Mouse (Mus musculus) midbrain, embryonic 15.5 days (tissue): ENCODE measurements around the gene Gpcpd1. TPM values are rescaled to one million over a fixed set of nuclear protein-coding genes. Genes with fewer than 3 reads are reported as not detected.
A peak's percentile ranks its signal among the peaks of the same experiment; 100 is the strongest.

ENCODE experiments used
- ATAC-seq: fragments of 200-750 bp; cut with Nextera tagmentation; replicated peaks from 2 replicates; pipeline ENCODE4 v1.8.0; 2017; ENCODE audit warnings: moderate TSS enrichment
- H3K27ac ChIP-seq: fragments of 300-500 bp; sonication (generic); 2 replicates; pipeline ENCODE4 v1.5.1; 2015; ENCODE audit warnings: mild to moderate bottlenecking, inconsistent platforms
- H3K27me3 ChIP-seq: fragments of 300-500 bp; sonication (generic); replicated peaks from 2 replicates; pipeline ENCODE4 v1.6.1; 2015; ENCODE audit warnings: inconsistent platforms
- H3K36me3 ChIP-seq: fragments of 300-500 bp; sonication (generic); replicated peaks from 2 replicates; pipeline ENCODE4 v1.6.1; 2015; ENCODE audit warnings: inconsistent platforms
- H3K4me1 ChIP-seq: fragments of 300-500 bp; sonication (generic); 2 replicates; pipeline ENCODE4 v1.6.1; 2015; ENCODE audit warnings: inconsistent platforms
- H3K4me2 ChIP-seq: fragments of 300-500 bp; sonication (generic); 2 replicates; pipeline ENCODE4 v1.6.1; 2015; ENCODE audit warnings: inconsistent platforms, mild to moderate bottlenecking, moderate library complexity
- H3K4me3 ChIP-seq: fragments of 300-500 bp; sonication (generic); 2 replicates; pipeline ENCODE4 v1.5.1; 2015; ENCODE audit warnings: mild to moderate bottlenecking, inconsistent platforms
- H3K9ac ChIP-seq: fragments of 300-500 bp; sonication (generic); 2 replicates; pipeline ENCODE4 v1.6.1; 2015; ENCODE audit warnings: mild to moderate bottlenecking, inconsistent platforms
- H3K9me3 ChIP-seq: fragments of 300-500 bp; sonication (generic); 2 replicates; pipeline ENCODE4 v1.6.1; 2016; ENCODE audit warnings: inconsistent platforms
- WGBS: fragments of 180-500 bp; shearing (Covaris S2); methylation state at CpG from one replicate; pipeline ENCODE4 v1.1.7; 2015; ENCODE audit warnings: mixed read lengths; 5-methylcytosine and 5-hydroxymethylcytosine counted together
- polyA plus RNA-seq: library from polyadenylated mRNA; unstranded; fragments of >200 nt; fragmentation: Nextera tagmentation; extraction: Ambion mirVana; gene quantifications from 2 replicates; pipeline ENCODE4 v1.2.1, GENCODE M21; 2015

Gpcpd1 gene
- polyA plus RNA-seq, 1 experiment from 2014 or later, result 88.7 TPM

GRCm38 (mm10) chr2:132567414-132567813 lies 20.1 kb downstream of the Gpcpd1 start:
- WGBS, result 91% methylated on average over 2 of the region's 2 CpGs
- Histone ChIP-seq H3K27me3 (no peaks in the 10 kb centered on the region), H3K36me3 (peaks cover 32% of the 10 kb centered on the region), H3K4me2 (no peak overlapping the region), H3K4me3 (no peak overlapping the region), H3K9me3 (no peaks in the 10 kb centered on the region), H3K4me1 (no peaks in the 10 kb centered on the region), H3K27ac (no peak overlapping the region), H3K9ac (no peak overlapping the region)
- ATAC-seq, result no peak

GRCm38 (mm10) chr2:132561860-132562259 lies 25.7 kb downstream of the Gpcpd1 start:
- Histone ChIP-seq H3K4me3 (no peak overlapping the region), H3K36me3 (peaks cover 15% of the 10 kb centered on the region; the same call in 1 of the 2 replicates), H3K9me3 (no peaks in the 10 kb centered on the region), H3K27ac (no peak overlapping the region), H3K4me2 (no peak overlapping the region), H3K27me3 (no peaks in the 10 kb centered on the region), H3K9ac (no peak overlapping the region), H3K4me1 (no peaks in the 10 kb centered on the region)
- no peak for ATAC-seq
- 97% methylated on average over 4 of the region's 4 CpGs for whole genome bisulfite sequencing

- Histone ChIP-seq H3K36me3 (peaks cover 14% of the 10 kb centered on the region), H3K27ac (no peak overlapping the region), H3K4me1 (peaks cover 3% of the 10 kb centered on the region; the same call in 1 of the 2 replicates), H3K4me2 (no peak overlapping the region), H3K9me3 (no peaks in the 10 kb centered on the region), H3K4me3 (no peak overlapping the region), H3K9ac (no peak overlapping the region), H3K27me3 (no peaks in the 10 kb centered on the region)
- 57% methylated on average over 1 of the region's 1 CpGs for WGBS
- ATAC-seq, result no peak
Measured at GRCm38 (mm10) chr2:132527864-132528263, 59.7 kb downstream of the Gpcpd1 start.

GRCm38 (mm10) chr2:132526894-132527532 lies 60.5 kb downstream of the Gpcpd1 start:
- Histone ChIP-seq H3K27ac (no peak overlapping the region), H3K4me1 (peaks cover 3% of the 10 kb centered on the region; the same call in 1 of the 2 replicates), H3K9me3 (no peaks in the 10 kb centered on the region), H3K4me2 (no peak overlapping the region), H3K4me3 (no peak overlapping the region), H3K36me3 (peaks cover 14% of the 10 kb centered on the region), H3K27me3 (no peaks in the 10 kb centered on the region), H3K9ac (no peak overlapping the region)
- WGBS, result 62% methylated on average over 10 of the region's 10 CpGs
- peak; percentile 69 for ATAC-seq

GRCm38 (mm10) chr2:132526110-132526509 lies 61.4 kb downstream of the Gpcpd1 start:
- no peak overlapping the region for H3K4me2 ChIP-seq
- no peak overlapping the region for H3K27ac ChIP-seq
- H3K9me3 ChIP-seq, result no peaks in the 10 kb centered on the region
- WGBS, result 69% methylated on average over 4 of the region's 4 CpGs
- ATAC-seq, result no peak
- H3K27me3 ChIP-seq, result no peaks in the 10 kb centered on the region
- peaks cover 10% of the 10 kb centered on the region for H3K36me3 ChIP-seq
- H3K4me1 ChIP-seq, result peaks cover 3% of the 10 kb centered on the region; the same call in 1 of the 2 replicates
- H3K4me3 ChIP-seq, result no peak overlapping the region
- H3K9ac ChIP-seq, result no peak overlapping the region

GRCm38 (mm10) chr2:132518021-132518901 lies 69.3 kb downstream of the Gpcpd1 start:
- Histone ChIP-seq H3K4me3 (no peak overlapping the region), H3K36me3 (no peaks in the 10 kb centered on the region), H3K27me3 (no peaks in the 10 kb centered on the region), H3K4me1 (no peaks in the 10 kb centered on the region; the same call in 1 of the 2 replicates), H3K9me3 (no peaks in the 10 kb centered on the region), H3K27ac (no peak overlapping the region), H3K9ac (no peak overlapping the region), H3K4me2 (no peak overlapping the region)
- WGBS, result 64% methylated on average over 18 of the region's 18 CpGs
- no peak for ATAC-seq

GRCm38 (mm10) chr2:132517194-132517836 lies 70.2 kb downstream of the Gpcpd1 start:
- Histone ChIP-seq H3K36me3 (no peaks in the 10 kb centered on the region), H3K9ac (no peak overlapping the region), H3K4me2 (no peak overlapping the region), H3K27ac (no peak overlapping the region), H3K9me3 (no peaks in the 10 kb centered on the region), H3K4me1 (no peaks in the 10 kb centered on the region; the same call in 1 of the 2 replicates), H3K4me3 (no peak overlapping the region), H3K27me3 (no peaks in the 10 kb centered on the region)
- 77% methylated on average over 6 of the region's 6 CpGs for WGBS
- no peak for ATAC-seq

- Histone ChIP-seq H3K4me1 (no peaks in the 10 kb centered on the region; the same call in 1 of the 2 replicates), H3K36me3 (no peaks in the 10 kb centered on the region), H3K9me3 (no peaks in the 10 kb centered on the region), H3K27me3 (no peaks in the 10 kb centered on the region), H3K4me3 (no peak overlapping the region), H3K4me2 (no peak overlapping the region), H3K9ac (no peak overlapping the region), H3K27ac (no peak overlapping the region)
- WGBS, result 29% methylated on average over 16 of the region's 16 CpGs
- peak; percentile 84 for ATAC-seq
Measured at GRCm38 (mm10) chr2:132516130-132517030, 71.1 kb downstream of the Gpcpd1 start.

- Histone ChIP-seq H3K27ac (no peak overlapping the region), H3K9ac (no peak overlapping the region), H3K27me3 (no peaks in the 10 kb centered on the region), H3K9me3 (no peaks in the 10 kb centered on the region), H3K36me3 (no peaks in the 10 kb centered on the region), H3K4me1 (no peaks in the 10 kb centered on the region; the same call in 1 of the 2 replicates), H3K4me2 (no peak overlapping the region), H3K4me3 (no peak overlapping the region)
- no peak for ATAC-seq
- 91% methylated on average over 13 of the region's 13 CpGs for WGBS
Measured at GRCm38 (mm10) chr2:132515607-132516006, 71.9 kb downstream of the Gpcpd1 start.

- Histone ChIP-seq H3K9ac (no peak overlapping the region), H3K4me3 (no peak overlapping the region), H3K36me3 (no peaks in the 10 kb centered on the region), H3K4me1 (no peaks in the 10 kb centered on the region; the same call in 1 of the 2 replicates), H3K4me2 (no peak overlapping the region), H3K27ac (no peak overlapping the region), H3K9me3 (no peaks in the 10 kb centered on the region), H3K27me3 (no peaks in the 10 kb centered on the region)
- 85% methylated on average over 14 of the region's 14 CpGs for WGBS
- no peak for ATAC-seq
Measured at GRCm38 (mm10) chr2:132515076-132515475, 72.5 kb downstream of the Gpcpd1 start.

- no peak for ATAC-seq
- Histone ChIP-seq H3K9me3 (no peaks in the 10 kb centered on the region), H3K4me3 (no peak overlapping the region), H3K4me1 (no peaks in the 10 kb centered on the region; the same call in 1 of the 2 replicates), H3K4me2 (no peak overlapping the region), H3K36me3 (no peaks in the 10 kb centered on the region), H3K27ac (no peak overlapping the region), H3K27me3 (no peaks in the 10 kb centered on the region), H3K9ac (no peak overlapping the region)
- WGBS, result 61% methylated on average over 6 of the region's 6 CpGs
Measured at GRCm38 (mm10) chr2:132514353-132514752, 73.2 kb downstream of the Gpcpd1 start.
